Mouse (Mus musculus) ES-E14 (cell line): ENCODE results near the gene Stxbp1.

ENCODE experiments used
- CHD2 ChIP-seq: IDR thresholded peaks from 2 replicates; pipeline ENCODE4 v1.6.1; 2014; ENCODE audit warnings: mild to moderate bottlenecking, low read depth, low read length, inconsistent platforms
- HCFC1 ChIP-seq: IDR thresholded peaks from 2 replicates; pipeline ENCODE4 v1.6.1; 2012; ENCODE audit warnings: low read length, inconsistent platforms, borderline replicate concordance; ENCODE audit not compliant: insufficient read depth
- MAFK ChIP-seq: IDR thresholded peaks from 2 replicates; pipeline ENCODE4 v1.6.1; 2014; ENCODE audit warnings: mild to moderate bottlenecking, low read depth, low read length, inconsistent platforms; ENCODE audit not compliant: insufficient read depth
- ZC3H11A ChIP-seq: IDR thresholded peaks from 2 replicates; pipeline ENCODE4 v1.6.1; 2012; ENCODE audit warnings: low read depth, mild to moderate bottlenecking, inconsistent platforms, low read length, borderline replicate concordance
- ZNF384 ChIP-seq: IDR thresholded peaks from 2 replicates; pipeline ENCODE4 v1.6.1; 2012; ENCODE audit warnings: low read depth, low read length, inconsistent platforms

- TF ChIP-seq HCFC1 (no peak), CHD2 (no peak), MAFK (no peak), ZNF384 (no peak), ZC3H11A (no peak)
Measured at GRCm38 (mm10) chr2:32890280-32890679, 43.2 kb upstream of the Stxbp1 start.
